Mouse (Mus musculus): ENCODE measurements around the gene Tmem121. TPM values are rescaled to one million over a fixed set of nuclear protein-coding genes. Genes with fewer than 3 reads are reported as not detected.
"Not testable (repeated sequence)": the region's sequence is repeated elsewhere in the genome, so short reads cannot be mapped to it uniquely, and the experiment has no call there.

The Tmem121 gene
- total RNA-seq, 4 experiments from 2014 or later: not detected

- DNase-seq (ENCODE audit: low spot score in 2 of 2): no peak
Measured at GRCm38 (mm10) chr12:113186326-113187010, 738 bp downstream of the Tmem121 start.

- DNase-seq (ENCODE audit: low spot score in 2 of 2): no peak
Measured at GRCm38 (mm10) chr12:113187011-113187375, 1.3 kb downstream of the Tmem121 start.

- DNase-seq (ENCODE audit: low spot score in 2 of 2): peak; percentile 47 to 53
Measured at GRCm38 (mm10) chr12:113187584-113188295, 2.0 kb downstream of the Tmem121 start.

- DNase-seq (ENCODE audit: low spot score in 2 of 2): no peak
Measured at GRCm38 (mm10) chr12:113188349-113189055, 2.8 kb downstream of the Tmem121 start.

GRCm38 (mm10) chr12:113193423-113193822 lies 7.7 kb downstream of the Tmem121 start:
- no peak for DNase-seq (ENCODE audit: low spot score in 2 of 2)

- DNase-seq (ENCODE audit: low spot score in 2 of 2): not testable (repeated sequence)
Measured at GRCm38 (mm10) chr12:113199132-113199531, 13.4 kb downstream of the Tmem121 start.

GRCm38 (mm10) chr12:113201301-113201700 lies 15.6 kb downstream of the Tmem121 start:
- no peak for DNase-seq (ENCODE audit: low spot score in 2 of 2)

GRCm38 (mm10) chr12:113202008-113202407 lies 16.3 kb downstream of the Tmem121 start:
- no peak for DNase-seq (ENCODE audit: low spot score in 2 of 2)

- no peak for DNase-seq (ENCODE audit: low spot score in 2 of 2)
Measured at GRCm38 (mm10) chr12:113203522-113203921, 17.8 kb downstream of the Tmem121 start.

- no peak for DNase-seq (ENCODE audit: low spot score in 2 of 2)
Measured at GRCm38 (mm10) chr12:113205251-113205942, 19.7 kb downstream of the Tmem121 start.

- DNase-seq (ENCODE audit: low spot score in 2 of 2): no peak
Measured at GRCm38 (mm10) chr12:113207737-113208136, 22.0 kb downstream of the Tmem121 start.

- no peak for DNase-seq (ENCODE audit: low spot score in 2 of 2)
Measured at GRCm38 (mm10) chr12:113210586-113211378, 25.1 kb downstream of the Tmem121 start.

GRCm38 (mm10) chr12:113211772-113212171 lies 26.0 kb downstream of the Tmem121 start:
- DNase-seq (ENCODE audit: low spot score in 2 of 2): no peak

- DNase-seq (ENCODE audit: low spot score in 2 of 2): no peak
Measured at GRCm38 (mm10) chr12:113212326-113212924, 26.7 kb downstream of the Tmem121 start.

- DNase-seq (ENCODE audit: low spot score in 2 of 2): no peak
Measured at GRCm38 (mm10) chr12:113213226-113213625, 27.5 kb downstream of the Tmem121 start.

GRCm38 (mm10) chr12:113214072-113214808 lies 28.5 kb downstream of the Tmem121 start:
- DNase-seq (ENCODE audit: low spot score in 2 of 2): no peak

- DNase-seq (ENCODE audit: low spot score in 2 of 2): no peak
Measured at GRCm38 (mm10) chr12:113214972-113215666, 29.4 kb downstream of the Tmem121 start.

- DNase-seq (ENCODE audit: low spot score in 2 of 2): peak in 1 of 2 experiments; percentile 42
Measured at GRCm38 (mm10) chr12:113215667-113216346, 30.1 kb downstream of the Tmem121 start.

Measured in gastrocnemius, adult 8-10 months (tissue).